Mouse (Mus musculus) stomach, postnatal 0 days (tissue): Measurements from ENCODE around the gene H2al1e.
"Not testable (repeated sequence)": the region's sequence is repeated elsewhere in the genome, so short reads cannot be mapped to it uniquely, and the experiment has no call there.

Experiments
- CTCF ChIP-seq: IDR thresholded peaks from 2 replicates; pipeline ENCODE4 v1.5.1; 2016; ENCODE audit warnings: antibody characterized with exemption, low read depth, mild to moderate bottlenecking, moderate library complexity
- EP300 ChIP-seq: optimal IDR thresholded peaks from 2 replicates; pipeline ENCODE3; 2016; ENCODE audit warnings: antibody characterized with exemption

DNA sequence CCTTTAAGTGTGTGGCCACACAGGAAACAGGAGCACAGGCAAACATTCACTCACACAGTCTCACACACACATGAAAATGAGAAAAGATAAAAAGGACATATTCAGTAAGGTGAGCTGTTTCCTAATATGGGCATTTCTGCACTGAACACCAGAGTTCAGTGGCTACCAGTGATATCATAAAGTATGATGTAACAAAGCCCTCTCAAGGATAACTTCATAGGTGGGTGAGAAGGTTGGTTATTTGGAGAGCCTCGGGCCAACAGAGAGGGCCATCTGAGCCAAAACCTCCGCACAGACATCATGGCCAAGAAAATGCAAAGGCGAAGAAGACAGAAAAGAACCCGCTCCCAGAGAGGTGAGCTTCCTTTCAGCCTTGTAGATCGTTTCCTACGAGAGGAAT lies 3.1 kb downstream of the H2al1e start, which contains the start of gene H2al1f:
- TF ChIP-seq CTCF, EP300: not testable (repeated sequence)
